Mouse (Mus musculus) cerebellum, postnatal 4 days (tissue): ENCODE measurements at regions not wholly inside any gene's neighbourhood (a gene's known extent, or its start where the extent isn't known, plus 50 kb on each side); places are given as distances from the start of the nearest gene placed in this dataset.
A peak's percentile ranks its signal among the peaks of the same experiment; 100 is the strongest.

Source experiments
- DNase-seq, 2 experiments: peaks; one replicate each; pipeline ENCODE4 v3.0.0; 2022; ENCODE audit warnings: low spot score in 2 of 2, mixed read lengths in 1 of 2

GRCm38 (mm10) chr5:97330074-97330473 lies 62.1 kb downstream of the Naa11 start:
- no peak for DNase-seq

DNA sequence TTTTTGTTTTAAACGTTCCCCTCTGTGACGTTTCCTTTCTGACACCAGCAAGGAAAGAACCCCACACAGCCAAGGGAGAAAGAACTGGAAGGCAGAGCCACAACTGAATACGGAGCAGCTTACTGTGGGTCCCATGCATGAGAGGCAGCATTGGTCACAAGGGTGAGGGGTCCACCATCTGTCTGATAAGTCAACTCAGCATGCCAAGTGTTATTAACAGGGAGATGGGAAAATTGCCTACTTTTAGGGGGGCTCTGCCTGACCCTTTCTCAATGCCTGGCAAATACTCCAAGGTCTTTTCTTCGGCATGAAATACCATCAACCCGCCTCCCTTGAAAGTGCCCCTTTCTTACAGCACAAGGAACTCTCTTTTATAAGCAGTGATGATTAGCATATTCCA lies 66.3 kb downstream of the Naa11 start:
- no peak for DNase-seq

GRCm38 (mm10) chr5:97323873-97324272 lies 68.3 kb downstream of the Naa11 start:
- DNase-seq: no peak

DNA sequence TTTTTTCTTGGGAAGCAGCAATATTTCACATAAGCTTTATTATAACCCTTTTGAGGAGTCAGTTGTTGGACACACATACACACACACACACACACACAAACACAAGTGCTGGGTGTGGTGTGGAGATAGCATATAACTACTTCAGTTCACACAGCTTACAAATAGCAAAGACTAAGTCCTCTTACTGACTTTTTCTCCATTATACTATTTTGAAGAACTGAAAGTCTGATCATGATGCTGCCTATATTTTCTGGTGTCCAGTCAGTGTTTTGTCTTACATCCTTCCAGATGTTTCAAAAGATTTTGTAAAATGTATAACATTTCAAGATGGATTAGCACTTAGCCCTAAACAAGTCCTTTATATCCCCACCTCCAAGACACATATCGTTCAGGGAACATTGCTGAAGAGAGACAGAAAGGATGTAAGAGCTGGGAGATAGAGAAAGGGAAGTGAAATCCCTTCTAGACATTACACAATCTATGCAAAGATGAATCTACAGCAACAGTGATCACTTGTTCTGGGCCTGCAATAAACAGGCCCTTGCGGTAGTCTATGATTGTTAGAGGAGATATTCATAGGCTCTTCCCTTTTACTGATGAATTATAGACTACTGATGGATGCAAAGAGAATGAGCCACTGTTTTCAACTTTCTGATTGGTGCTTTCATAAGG lies 72.2 kb downstream of the Naa11 start:
- DNase-seq: no peak

GRCm38 (mm10) chr5:97306902-97307301 lies 85.3 kb downstream of the Naa11 start:
- DNase-seq: no peak

- DNase-seq: no peak
Observed at GRCm38 (mm10) chr5:97304921-97305320, 87.3 kb downstream of the Naa11 start.

- DNase-seq: no peak
Observed at GRCm38 (mm10) chr5:97301621-97302020, 90.6 kb downstream of the Naa11 start.

DNA sequence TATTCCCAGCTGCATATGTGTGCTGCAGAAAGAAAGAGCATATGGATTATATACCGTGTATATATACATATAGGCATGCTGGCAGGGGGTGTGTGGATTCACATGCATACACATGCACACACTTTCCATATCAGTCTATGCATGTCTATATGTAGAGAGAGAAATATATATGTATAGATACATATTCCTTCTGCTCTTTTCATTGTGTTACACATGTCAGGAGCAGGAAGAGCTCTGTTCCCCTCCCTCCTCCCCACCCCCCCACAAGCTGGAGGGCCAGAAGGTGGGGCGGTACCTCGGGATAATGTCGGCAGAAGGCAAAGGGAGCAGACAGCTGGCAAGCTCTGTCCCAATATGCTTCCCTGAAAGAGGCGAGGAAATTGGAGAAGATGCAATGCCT lies 91.3 kb downstream of the Naa11 start:
- peak; percentile 33 to 69 for DNase-seq

DNA sequence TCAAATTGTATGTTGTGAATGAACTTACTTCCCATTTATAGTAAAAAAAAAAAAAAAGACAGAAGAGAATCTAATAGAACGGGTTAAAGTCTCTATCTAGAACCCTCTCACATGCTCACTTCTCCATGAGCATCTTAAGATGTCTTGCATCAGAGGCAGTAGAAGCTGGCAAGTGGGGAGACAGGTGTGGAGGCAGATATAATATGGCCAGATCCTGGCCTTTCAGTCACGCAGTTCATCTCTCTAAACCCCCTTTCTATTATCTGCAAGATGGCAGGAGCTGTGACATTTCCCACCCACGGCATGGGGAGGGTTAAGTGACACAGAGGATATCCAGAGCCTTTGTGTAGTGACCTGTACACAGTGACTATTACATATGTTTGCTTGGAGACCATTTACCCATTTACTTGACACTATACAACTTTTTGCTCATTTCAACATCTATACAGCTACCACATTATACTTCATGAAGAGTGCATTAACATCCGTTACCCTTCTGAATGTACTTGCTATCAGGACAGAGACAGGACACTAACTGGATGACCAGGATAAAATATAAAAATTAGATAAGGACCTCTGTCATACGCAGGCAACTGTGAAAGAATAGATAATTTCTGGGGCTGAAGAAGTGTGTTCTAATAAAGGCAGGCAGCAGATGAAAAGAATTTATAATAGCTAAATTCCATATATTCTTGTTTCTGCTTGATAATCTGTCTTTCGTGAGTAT lies 91.9 kb downstream of the Naa11 start:
- no peak for DNase-seq

DNA sequence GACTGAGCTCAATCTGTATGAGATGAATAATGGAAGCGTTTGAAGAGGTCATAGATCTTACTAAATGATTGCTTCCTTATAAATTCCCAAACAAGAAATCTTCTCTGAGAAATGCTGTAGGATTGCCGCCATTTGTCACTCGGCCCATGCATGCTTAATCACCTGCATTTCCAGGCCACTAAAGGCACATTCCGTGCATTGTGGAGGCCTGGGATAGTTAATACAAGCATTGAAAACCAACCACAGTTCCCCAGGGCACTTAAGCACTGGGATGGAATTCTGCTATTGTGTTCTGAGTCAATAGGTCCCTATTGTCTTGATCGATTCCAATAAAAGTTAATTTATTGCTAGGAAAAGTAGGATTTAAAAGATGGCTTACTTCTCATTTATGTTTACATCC lies 92.5 kb downstream of the Naa11 start:
- no peak for DNase-seq

- no peak for DNase-seq
Observed at GRCm38 (mm10) chr5:97296213-97296612, 96.0 kb downstream of the Naa11 start.

DNA sequence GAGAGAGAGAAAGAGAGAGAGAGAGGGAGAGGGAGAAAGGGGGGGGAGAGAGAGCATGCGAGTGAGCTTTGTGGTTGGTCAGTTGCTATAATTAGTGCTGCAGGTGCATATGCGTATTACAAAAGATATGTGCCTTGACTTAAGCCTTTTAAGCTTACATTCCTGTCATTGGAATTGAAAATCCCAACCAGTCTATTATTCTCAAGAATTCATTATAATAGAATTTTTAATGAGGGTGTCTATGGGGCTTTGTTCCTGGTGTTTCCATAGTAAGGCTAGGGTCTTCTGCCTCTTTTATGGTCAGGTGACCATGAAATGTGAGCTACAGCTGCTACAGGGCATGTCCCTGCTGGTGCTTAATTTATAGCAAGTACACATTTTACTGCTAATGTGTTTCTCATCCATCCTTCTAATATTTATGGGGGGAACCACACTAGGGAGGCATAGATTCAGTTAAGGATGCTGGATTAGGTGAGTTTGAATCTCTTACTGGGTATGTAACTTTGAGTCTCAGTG lies 102.0 kb downstream of the Naa11 start:
- no peak for DNase-seq

- DNase-seq: no peak
Observed at GRCm38 (mm10) chr5:97289401-97290165, 102.6 kb downstream of the Naa11 start.

DNA sequence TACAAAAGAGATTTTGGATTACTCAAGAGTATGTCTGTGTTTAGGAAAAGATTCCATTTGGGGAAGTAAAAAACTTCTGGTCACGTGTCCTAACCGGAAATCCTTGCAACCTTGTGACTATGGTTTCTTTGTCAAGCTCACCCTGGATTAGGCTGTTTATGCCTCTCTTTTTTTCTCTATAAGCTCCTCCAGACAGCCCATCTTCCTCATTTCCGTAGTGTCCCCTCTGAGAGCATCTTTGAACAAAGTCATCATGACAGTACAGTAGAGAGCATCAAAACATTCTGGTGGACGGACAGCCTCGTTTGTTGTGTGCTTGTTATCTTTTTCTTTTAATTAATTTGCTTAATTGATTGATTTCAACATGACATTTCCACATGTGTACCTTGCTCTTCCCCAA lies 112.7 kb downstream of the Naa11 start:
- DNase-seq: no peak

- DNase-seq: peak in 1 of 2 experiments; percentile 42
Observed at GRCm38 (mm10) chr5:97277795-97278572, 114.2 kb downstream of the Naa11 start.

DNA sequence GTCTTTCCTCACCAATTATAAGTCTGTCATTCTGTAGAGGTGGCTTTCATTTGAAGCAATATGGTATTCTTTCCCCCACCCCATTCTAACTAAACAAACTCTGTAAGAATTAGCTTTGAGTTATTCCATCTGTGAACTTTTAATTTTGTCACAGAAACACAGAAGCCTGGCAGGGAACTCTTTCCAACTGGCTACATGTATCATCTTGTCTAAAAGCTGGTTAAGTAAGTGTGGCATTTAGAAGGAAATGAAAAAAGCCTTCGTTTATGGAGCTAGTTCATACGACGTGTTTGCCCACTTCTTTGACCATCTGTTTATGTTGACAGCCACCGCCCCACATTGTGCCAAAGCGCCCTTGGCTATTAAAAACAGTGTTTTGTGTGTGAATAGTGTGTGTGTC lies 115.5 kb downstream of the Naa11 start:
- no peak for DNase-seq

- peak in 1 of 2 experiments; percentile 30 for DNase-seq
Observed at GRCm38 (mm10) chr5:97264666-97265065, 127.5 kb downstream of the Naa11 start.

DNA sequence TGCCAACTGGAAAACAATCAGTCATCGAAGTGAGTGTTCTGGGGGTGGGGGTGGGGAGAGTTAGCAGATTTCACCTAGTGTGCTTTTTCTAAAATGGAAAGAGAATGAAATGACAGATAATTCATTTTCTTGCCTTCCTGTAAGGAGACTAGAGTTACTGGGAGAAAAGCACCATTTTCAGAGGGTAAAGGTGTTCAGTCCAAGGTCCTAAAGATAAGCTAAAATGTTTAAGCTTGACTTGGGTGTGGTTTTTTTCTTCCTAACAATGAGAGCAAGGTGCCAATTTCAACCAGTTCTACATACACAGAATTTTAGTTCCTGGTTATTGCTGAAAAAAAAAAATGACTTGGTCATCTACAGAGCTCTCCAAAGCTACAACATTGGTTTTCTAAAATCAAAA lies 135.1 kb downstream of the Naa11 start:
- no peak for DNase-seq

- no peak for DNase-seq
Observed at GRCm38 (mm10) chr5:97256445-97257060, 135.6 kb downstream of the Naa11 start.

- DNase-seq: no peak
Observed at GRCm38 (mm10) chr5:97236930-97237329, 125.5 kb upstream of the Paqr3 start.

DNA sequence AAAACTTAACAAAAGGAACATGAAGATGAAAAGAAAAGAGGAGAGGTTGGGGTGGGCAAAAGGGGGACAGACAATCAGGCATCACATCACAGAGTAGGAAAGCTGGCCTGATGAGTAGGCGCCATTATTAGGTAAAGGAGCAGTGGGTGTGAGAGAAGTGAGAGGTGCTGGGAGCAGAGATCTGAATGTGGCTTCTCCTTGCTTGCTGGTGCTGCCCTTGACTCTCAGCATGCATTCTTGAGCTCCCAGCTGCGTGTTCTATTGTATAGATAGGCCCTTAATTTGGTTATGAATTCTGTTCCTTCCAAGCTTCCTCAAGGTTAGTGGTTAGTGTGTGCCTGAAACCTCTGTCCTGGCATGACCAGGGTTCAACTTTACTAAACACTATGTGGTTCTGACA lies 115.0 kb upstream of the Paqr3 start:
- DNase-seq: no peak
